Mouse (Mus musculus) adrenal gland (tissue): ENCODE results near the gene AF067061.
"Not testable (repeated sequence)": the region's sequence is repeated elsewhere in the genome, so short reads cannot be mapped to it uniquely, and the experiment has no call there.

ENCODE experiments used
- intact Hi-C: fragments of 180-260 bp; cut with DNase I; formaldehyde crosslinking; loops from one replicate; pipeline ENCODE4 v1.15.1; 2025
- long read RNA-seq, 2 experiments: library from polyadenylated mRNA; unstranded; transcript quantifications; one replicate each; pipeline ENCODE4 v2.0.0; 2020; ENCODE audit warnings: borderline replicate concordance in 1 of 2; ENCODE audit not compliant: insufficient replicate concordance in 1 of 2

AF067061 gene
- long read RNA-seq, experiment 1, result 0 reads
- long read RNA-seq, experiment 2, result 0 reads

DNA sequence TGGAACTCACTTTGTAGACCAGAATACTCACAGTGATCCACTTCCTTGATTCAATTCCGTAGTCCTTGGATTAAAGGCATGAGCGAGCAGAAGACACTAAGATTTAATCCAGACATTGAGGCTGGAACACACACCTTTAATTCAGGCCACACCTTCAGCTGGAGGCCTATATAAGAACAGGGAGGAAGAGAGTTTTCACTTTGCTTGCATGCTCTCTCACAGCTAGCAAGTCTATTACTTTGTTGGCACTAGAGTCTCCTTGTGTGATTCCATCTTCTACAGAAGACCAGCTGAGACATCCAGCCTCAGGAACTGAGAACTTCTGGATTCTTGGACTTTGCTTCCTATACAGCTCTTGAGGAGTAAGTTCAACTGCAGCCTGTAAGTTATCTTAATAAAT, at the start of gene AF067061:
TSS of gene AF067061 (plus strand) at position 245 of the 400 bp plus-strand sequence.
- intact Hi-C loops, result not testable (repeated sequence)

- intact Hi-C loops, result not testable (repeated sequence)
These were observed 47.1 kb upstream of the AF067061 start, which contains the start of gene Gm21762 for GRCm38 (mm10) chr13:120215847-120216246. Gene Gm21762 (minus strand): TSS chr13:120215947.

DNA sequence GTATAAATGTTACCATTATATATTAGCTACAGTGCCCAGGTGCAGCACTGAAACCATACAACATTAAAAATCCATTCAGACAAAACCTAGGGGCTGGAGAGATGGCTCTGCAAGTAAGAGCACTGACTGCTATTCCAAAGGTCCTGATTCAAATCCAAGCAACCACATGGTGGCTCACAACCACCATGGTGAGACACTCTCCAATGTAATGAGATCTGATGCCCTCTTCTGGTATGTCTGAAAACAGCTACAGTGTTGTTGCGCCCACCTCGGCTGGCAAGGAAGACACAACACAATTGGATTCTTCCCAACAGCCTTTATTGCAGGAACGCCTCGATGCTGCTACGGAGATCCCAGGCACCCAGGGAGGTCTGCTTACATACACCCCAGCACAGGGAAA, 42.0 kb upstream of the AF067061 start:
- intact Hi-C loops, result not testable (repeated sequence)

GRCm38 (mm10) chr13:120223012-120223659, 39.8 kb upstream of the AF067061 start:
- intact Hi-C loops, result not testable (repeated sequence)

DNA sequence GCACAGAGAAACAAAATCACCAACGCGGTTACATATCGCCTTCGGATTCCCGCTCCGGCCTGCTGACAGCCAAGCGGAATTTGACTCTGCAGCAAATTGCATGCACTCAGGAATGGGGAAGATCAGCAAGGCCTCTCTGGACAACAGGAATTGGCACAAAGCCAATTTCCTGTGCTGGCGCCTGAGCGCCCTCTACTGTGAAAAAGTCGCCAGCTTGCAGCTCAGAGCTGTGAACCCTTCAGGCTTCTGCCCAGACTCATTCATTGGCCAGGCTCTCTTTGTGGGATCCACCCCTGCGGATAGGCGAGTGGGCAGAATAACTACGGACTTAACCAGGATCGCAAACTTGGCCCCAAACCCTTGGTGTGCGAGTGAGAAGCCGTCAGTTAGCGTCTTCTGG, 31.1 kb upstream of the AF067061 start:
- intact Hi-C loops, result not testable (repeated sequence)

DNA sequence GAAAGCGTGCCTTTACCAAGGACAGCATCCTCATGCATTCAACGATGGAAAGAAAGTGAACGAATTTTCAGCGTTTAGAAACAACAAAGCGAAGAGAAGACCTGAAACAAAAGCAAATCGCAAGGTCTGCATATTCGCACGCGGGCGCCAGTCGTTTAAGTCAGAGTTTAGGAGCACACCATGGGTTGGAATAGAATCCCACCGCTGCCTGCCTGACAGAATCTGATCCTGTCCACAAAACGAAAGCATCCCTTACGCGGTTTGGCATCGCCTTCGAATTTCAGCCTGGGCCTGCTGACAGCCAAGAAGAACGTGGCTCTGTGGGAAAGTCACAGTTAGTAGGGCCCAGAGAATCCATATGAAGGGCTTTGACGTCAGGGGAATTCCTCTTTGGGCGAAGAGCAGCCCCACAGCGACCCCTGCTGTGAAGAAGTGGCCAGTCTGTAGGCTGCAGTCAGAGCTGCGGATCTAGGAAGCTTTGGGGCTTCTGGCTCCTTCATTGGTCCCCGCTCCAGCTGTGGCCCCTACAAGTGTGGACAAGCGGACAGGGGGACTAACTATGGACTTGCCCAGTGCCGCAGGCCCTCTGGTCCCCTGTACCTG, 30.4 kb upstream of the AF067061 start:
- intact Hi-C loops, result not testable (repeated sequence)

- intact Hi-C loops, result not testable (repeated sequence)
These were observed 24.1 kb upstream of the AF067061 start, which contains the start of gene Gm21731 for GRCm38 (mm10) chr13:120238811-120239210. Gene Gm21731 (plus strand): TSS chr13:120239111.

- intact Hi-C loops, result not testable (repeated sequence)
These were observed 11.5 kb upstream of the AF067061 start for GRCm38 (mm10) chr13:120251208-120251924.

DNA sequence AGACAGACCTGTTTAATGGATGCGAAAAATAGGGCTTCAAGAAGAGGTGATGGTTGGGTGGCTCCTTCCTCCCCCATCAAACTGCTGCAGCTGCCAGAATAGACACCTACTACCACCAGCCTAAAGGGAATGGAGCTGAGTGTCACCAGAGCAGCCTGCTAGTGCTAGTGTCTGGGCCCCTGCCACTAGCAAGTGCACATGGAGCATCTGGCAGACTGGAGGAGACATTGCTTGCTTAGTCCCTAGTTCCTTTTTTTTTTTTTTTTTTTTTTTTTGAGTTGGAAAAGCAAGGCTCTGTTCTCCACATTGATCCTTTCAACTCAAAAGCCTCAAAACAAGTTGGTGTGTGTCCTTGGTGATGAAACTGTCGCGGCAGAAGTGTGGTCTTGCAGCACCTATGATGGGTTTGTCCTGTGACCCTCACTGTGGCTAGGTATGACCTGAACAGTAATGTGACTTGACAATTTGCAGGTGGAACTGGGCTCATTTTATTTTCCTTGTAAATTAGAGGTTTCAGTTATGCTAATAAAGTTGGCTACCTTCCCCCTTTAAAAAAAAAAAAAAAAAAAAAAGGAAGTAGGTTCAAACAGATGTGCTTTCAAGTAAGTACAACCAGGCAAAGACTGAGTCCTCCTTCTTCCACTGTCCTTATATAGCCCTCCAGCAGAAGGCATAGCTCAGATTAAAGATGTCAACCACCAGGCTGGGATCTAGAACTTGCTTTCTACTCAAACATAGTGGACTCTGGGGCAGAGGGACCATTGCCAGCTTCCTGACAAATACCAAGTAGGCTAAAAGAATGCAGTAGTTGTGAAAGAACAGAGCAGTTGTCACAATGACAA, 3.9 kb upstream of the AF067061 start:
- intact Hi-C loops, result not testable (repeated sequence)

DNA sequence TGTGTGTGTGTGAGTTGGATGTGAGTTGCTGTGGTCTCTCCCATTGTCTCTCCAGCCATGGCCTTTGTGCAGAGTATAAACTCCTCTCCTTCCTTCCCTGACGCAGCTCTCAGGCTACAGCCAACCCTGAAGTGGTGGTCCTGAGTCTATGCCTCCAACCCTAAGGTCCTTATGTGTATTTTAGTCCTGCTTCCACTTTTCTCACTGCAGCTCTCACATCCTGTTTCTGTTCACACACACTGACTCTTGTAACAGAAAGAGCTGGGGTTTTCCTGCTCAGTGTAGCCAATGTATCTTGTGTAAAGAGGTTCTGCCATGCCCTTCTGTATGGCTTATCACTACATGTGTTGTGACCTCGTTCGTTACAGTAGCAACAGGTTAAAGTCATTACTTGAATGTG, 3.2 kb upstream of the AF067061 start:
- intact Hi-C loops, result not testable (repeated sequence)

GRCm38 (mm10) chr13:120277837-120278236, 14.9 kb downstream of the AF067061 start:
- intact Hi-C loops, result not testable (repeated sequence)

- intact Hi-C loops, result no loop called here
These were observed 15.9 kb downstream of the AF067061 start for GRCm38 (mm10) chr13:120278784-120279183.

GRCm38 (mm10) chr13:120299324-120299894, 36.5 kb downstream of the AF067061 start:
- intact Hi-C loops, result no loop called here

- intact Hi-C loops, result no loop called here
These were observed 37.1 kb downstream of the AF067061 start, which contains the start of gene BC147527 for GRCm38 (mm10) chr13:120299991-120300442. Gene BC147527 (plus strand): TSS chr13:120300392.

- intact Hi-C loops, result no loop called here
These were observed 37.9 kb downstream of the AF067061 start for GRCm38 (mm10) chr13:120300853-120301252.

DNA sequence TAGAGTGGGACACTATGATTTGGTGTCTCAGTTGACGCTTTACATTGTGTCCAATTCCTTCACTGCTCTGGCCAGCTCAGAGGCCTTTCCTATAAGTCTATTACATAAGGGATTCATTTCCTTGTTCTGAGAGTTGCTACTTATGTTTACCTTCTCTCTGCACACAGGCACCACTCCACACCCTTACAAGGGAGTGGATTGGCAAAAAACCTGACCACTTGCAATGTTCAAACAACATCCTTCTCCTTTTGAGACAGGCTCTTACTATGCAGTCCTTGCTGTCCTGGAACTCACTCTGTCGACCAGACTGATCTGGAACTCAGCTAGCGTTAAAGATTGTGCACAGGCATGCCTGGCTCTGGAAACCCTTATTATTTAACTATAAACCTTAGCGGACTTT, 47.8 kb downstream of the AF067061 start:
- intact Hi-C loops, result no loop called here

GRCm38 (mm10) chr13:120313584-120313983, 50.7 kb downstream of the AF067061 start:
- intact Hi-C loops, result no loop called here
